Mouse (Mus musculus): ENCODE data around the gene Pilra. TPM values are rescaled to one million over a fixed set of nuclear protein-coding genes. Genes with fewer than 3 reads are reported as not detected.

Pilra gene
- polyA plus RNA-seq, 1 experiment from 2014 or later = 1.8 TPM

GRCm38 (mm10) chr5:137779053-137779933 is 56.8 kb downstream of the Pilra start:
- DNase-seq (ENCODE audit: low spot score) = peak; percentile 32

GRCm38 (mm10) chr5:137778635-137779034 is 57.4 kb downstream of the Pilra start, which contains the start of gene Ppp1r35:
Gene Ppp1r35, plus strand, starts transcription at chr5:137778849.
- DNase-seq (ENCODE audit: low spot score) = peak; percentile 97

GRCm38 (mm10) chr5:137777267-137777845 is 58.7 kb downstream of the Pilra start:
- no peak for DNase-seq (ENCODE audit: low spot score)

- DNase-seq (ENCODE audit: low spot score) = peak; percentile 76
These were observed 59.6 kb downstream of the Pilra start for GRCm38 (mm10) chr5:137776408-137776918.

- DNase-seq (ENCODE audit: low spot score) = no peak
These were observed 60.3 kb downstream of the Pilra start for GRCm38 (mm10) chr5:137775587-137776290.

- no peak for DNase-seq (ENCODE audit: low spot score)
These were observed 63.3 kb downstream of the Pilra start for GRCm38 (mm10) chr5:137772755-137773154.

Other genes with a start within 250 kb of the Pilra start
- gene Mospd3, start 235.2 kb downstream of the Pilra start, polyA plus RNA-seq (2015; fragmentation: Nextera tagmentation; extraction: Ambion mirVana) = 53.3 and 58.5 TPM in 2 replicates
- gene Pcolce, start 222.5 kb downstream of the Pilra start, polyA plus RNA-seq (2015; fragmentation: Nextera tagmentation; extraction: Ambion mirVana) = 18.6 and 21.1 TPM in 2 replicates
- gene Fbxo24, start 207.3 kb downstream of the Pilra start, polyA plus RNA-seq (2015; fragmentation: Nextera tagmentation; extraction: Ambion mirVana) = 0.05 and 0.14 TPM in 2 replicates
- 201 and 205 TPM in 2 replicates for gene Lrch4, start 207.2 kb downstream of the Pilra start, polyA plus RNA-seq (2015; fragmentation: Nextera tagmentation; extraction: Ambion mirVana)
- gene Gm20605, start 207.1 kb downstream of the Pilra start, polyA plus RNA-seq (2015; fragmentation: Nextera tagmentation; extraction: Ambion mirVana) = 16.7 and 20.8 TPM in 2 replicates
- gene Sap25, start 194.9 kb downstream of the Pilra start, polyA plus RNA-seq (2015; fragmentation: Nextera tagmentation; extraction: Ambion mirVana) = 30.0 and 32.9 TPM in 2 replicates
- gene Irs3, start 190.6 kb downstream of the Pilra start, polyA plus RNA-seq (2015; fragmentation: Nextera tagmentation; extraction: Ambion mirVana) = 0.09 TPM in 1 of 2 replicates, not detected in the other
- gene Agfg2, start 151.6 kb downstream of the Pilra start, polyA plus RNA-seq (2015; fragmentation: Nextera tagmentation; extraction: Ambion mirVana) = 109 and 142 TPM in 2 replicates
- gene Nyap1, start 94.7 kb downstream of the Pilra start, polyA plus RNA-seq (2015; fragmentation: Nextera tagmentation; extraction: Ambion mirVana) = 7.2 and 8.8 TPM in 2 replicates
- gene Tsc22d4, start 90.6 kb downstream of the Pilra start, polyA plus RNA-seq (2015; fragmentation: Nextera tagmentation; extraction: Ambion mirVana) = 353 and 419 TPM in 2 replicates
- 69.4 and 69.6 TPM in 2 replicates for gene Ppp1r35, start 57.4 kb downstream of the Pilra start, polyA plus RNA-seq (2015; fragmentation: Nextera tagmentation; extraction: Ambion mirVana)
- gene Mepce, start 48.6 kb downstream of the Pilra start, polyA plus RNA-seq (2015; fragmentation: Nextera tagmentation; extraction: Ambion mirVana) = 13.1 and 17.2 TPM in 2 replicates
- gene Zcwpw1, start 48.5 kb downstream of the Pilra start, polyA plus RNA-seq (2015; fragmentation: Nextera tagmentation; extraction: Ambion mirVana) = 17.7 and 18.6 TPM in 2 replicates
- gene Pilrb1, start 21.8 kb upstream of the Pilra start, polyA plus RNA-seq (2015; fragmentation: Nextera tagmentation; extraction: Ambion mirVana) = 2.0 and 2.8 TPM in 2 replicates
- gene Pilrb2, start 35.5 kb upstream of the Pilra start, polyA plus RNA-seq (2015; fragmentation: Nextera tagmentation; extraction: Ambion mirVana) = 1.6 and 1.8 TPM in 2 replicates
- gene Cyp3a13, start 85.3 kb upstream of the Pilra start, polyA plus RNA-seq (2015; fragmentation: Nextera tagmentation; extraction: Ambion mirVana) = 0.22 and 0.26 TPM in 2 replicates
- not detected in 2 replicates for gene Gjc3, start 126.8 kb upstream of the Pilra start, polyA plus RNA-seq (2015; fragmentation: Nextera tagmentation; extraction: Ambion mirVana)
- 0.15 and 0.27 TPM in 2 replicates for gene Azgp1, start 145.2 kb upstream of the Pilra start, polyA plus RNA-seq (2015; fragmentation: Nextera tagmentation; extraction: Ambion mirVana)
- gene Smok3a, start 185.0 kb upstream of the Pilra start, polyA plus RNA-seq (2015; fragmentation: Nextera tagmentation; extraction: Ambion mirVana) = not detected in 2 replicates
- gene Smok3b, start 185.1 kb upstream of the Pilra start, polyA plus RNA-seq (2015; fragmentation: Nextera tagmentation; extraction: Ambion mirVana) = not detected in 2 replicates
- gene Smok3c, start 216.9 kb upstream of the Pilra start, polyA plus RNA-seq (2015; fragmentation: Nextera tagmentation; extraction: Ambion mirVana) = not detected in 2 replicates
- gene Zkscan1, start 248.8 kb upstream of the Pilra start, polyA plus RNA-seq (2015; fragmentation: Nextera tagmentation; extraction: Ambion mirVana) = 8.5 and 8.6 TPM in 2 replicates